Mouse (Mus musculus): Measurements from ENCODE around the gene Cep152.

The Cep152 gene

DNA sequence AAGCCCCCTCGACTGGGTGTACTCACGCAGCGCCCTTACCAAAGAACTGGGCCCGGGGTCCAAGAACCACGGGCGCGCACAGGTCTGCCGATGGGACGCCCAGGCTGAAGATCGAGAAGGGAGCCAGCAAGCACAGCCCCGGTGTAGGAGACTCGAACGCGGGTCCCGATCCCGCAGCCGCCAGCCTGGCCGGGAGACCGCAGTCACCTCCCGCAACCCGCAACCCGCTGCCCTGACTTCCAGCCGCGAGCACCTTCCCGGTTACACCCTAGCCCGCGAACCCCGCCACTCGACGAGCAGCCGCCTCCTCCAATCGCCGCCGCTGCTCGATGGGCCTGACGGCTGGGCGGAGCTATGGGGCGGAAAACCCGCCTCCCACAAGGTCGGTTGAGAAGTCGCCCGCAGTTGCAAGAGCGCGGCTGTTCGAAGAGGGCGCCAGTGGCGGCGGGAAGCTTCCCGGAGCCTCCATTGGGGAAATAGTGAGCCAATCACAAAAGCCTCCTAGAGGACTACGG, at the start of gene Cep152:
Cep152 (minus strand) TSS at position 277 of the 515 bp plus-strand sequence.
- peak; percentile 95 for DNase-seq (ENCODE audit: extremely low spot score, low spot score)

- peak; percentile 84 for DNase-seq (ENCODE audit: extremely low spot score, low spot score)
These were observed 48.2 kb upstream of the Cep152 start, which contains the start of gene Eid1 for GRCm38 (mm10) chr2:125672957-125673631. Gene Eid1, plus strand, starts transcription at chr2:125673095.

DNA sequence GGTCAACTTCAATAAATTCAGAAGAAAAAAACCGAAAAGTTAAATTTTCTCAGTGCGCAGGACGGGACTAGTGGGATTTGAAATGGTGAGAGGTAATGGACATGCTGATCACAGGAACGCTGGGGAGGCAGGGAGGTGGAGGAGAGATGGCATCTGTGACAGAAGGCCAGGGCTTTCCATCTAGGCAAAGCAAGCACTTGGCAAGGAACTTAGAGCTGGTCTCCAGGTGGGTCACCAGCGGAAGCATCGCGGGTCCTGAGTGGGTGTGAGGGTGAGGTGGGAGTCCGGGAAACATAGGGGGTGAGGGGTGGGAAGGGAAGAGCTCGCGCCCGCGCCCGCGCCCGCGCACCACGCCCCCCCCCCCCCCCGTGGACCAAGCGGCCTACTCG, 47.6 kb upstream of the Cep152 start:
- no peak for DNase-seq (ENCODE audit: extremely low spot score, low spot score)

GRCm38 (mm10) chr2:125670846-125671245, 45.9 kb upstream of the Cep152 start:
- DNase-seq (ENCODE audit: extremely low spot score, low spot score), result no peak

DNA sequence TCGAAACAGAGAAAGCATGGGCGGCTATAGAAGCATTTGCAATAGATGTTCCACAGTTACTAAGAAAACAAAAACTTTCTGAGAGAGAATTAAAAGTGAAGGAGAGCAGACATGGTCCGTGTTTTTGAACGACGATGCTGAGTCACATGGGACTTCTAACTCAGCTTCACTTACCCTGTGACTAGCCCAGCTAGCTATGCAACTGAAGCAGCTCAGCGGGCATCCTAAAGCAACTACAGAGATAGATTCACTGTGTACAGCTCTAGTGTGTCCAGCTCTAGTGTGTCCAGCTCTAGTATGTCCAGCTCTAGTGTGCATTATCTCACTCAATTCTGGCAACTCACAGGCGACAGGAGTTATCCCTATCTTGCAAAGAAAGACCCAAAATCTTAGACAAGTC, 42.8 kb upstream of the Cep152 start:
- no peak for DNase-seq (ENCODE audit: extremely low spot score, low spot score)

DNA sequence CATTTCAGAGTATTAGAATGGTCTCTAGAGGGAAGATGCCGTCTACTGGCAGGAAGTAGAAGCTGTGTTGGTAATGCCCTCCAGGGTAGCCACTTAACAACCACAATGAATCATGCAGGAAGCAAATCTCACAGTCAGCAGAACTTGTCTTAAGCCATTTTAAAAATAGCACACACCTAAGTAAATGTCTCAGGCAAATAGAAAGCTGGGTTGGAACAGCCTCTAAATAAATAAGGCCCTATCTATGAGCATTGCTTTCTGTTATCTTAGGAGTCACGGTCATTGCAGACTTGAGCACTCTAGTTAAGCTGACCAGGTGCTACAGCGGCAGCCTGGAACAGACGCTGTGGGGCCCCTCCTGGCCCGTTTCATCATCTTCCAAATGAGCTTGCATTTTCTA, 42.3 kb upstream of the Cep152 start:
- DNase-seq (ENCODE audit: extremely low spot score, low spot score), result no peak

DNA sequence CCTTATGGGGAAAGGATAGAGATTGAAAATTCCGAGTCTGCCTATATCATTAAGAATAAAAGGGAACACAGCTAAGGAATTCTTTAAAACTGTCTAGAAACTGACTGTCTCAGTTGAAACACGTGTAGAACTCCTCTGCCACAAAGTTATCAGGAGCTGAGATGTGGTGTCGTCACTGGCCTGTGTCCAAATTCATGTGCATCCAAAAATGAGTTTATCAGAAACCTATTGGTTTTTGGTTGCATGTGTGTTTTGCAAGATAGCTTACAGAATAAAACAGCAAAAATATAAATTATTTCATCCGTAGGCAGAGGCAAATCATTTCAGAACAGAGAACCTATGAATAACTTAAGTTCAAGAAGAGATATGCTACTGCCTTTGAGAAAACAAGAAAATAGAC, 41.8 kb upstream of the Cep152 start:
- DNase-seq (ENCODE audit: extremely low spot score, low spot score), result no peak

GRCm38 (mm10) chr2:125665909-125666308, 41.0 kb upstream of the Cep152 start:
- DNase-seq (ENCODE audit: extremely low spot score, low spot score), result no peak

DNA sequence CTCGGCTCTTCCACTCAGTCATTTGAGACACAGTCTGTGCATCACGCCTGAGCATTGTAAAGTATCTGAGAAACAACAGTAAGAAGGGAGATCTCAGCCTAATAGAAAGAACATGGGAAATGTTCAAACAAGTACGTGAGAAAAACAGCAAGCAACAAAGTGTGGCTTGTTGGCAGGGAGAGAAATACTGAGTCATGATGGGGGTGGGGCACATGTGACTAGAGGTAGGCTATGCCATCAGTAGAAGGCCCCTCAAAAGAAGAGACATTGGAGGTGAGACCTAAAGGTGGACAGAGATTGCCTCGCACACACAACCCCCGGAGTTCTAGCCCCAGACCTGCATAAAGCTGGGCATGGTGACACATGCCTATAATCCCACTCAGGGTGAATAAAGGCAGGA, 40.3 kb upstream of the Cep152 start:
- no peak for DNase-seq (ENCODE audit: extremely low spot score, low spot score)

GRCm38 (mm10) chr2:125662517-125662916, 37.6 kb upstream of the Cep152 start:
- no peak for DNase-seq (ENCODE audit: extremely low spot score, low spot score)

DNA sequence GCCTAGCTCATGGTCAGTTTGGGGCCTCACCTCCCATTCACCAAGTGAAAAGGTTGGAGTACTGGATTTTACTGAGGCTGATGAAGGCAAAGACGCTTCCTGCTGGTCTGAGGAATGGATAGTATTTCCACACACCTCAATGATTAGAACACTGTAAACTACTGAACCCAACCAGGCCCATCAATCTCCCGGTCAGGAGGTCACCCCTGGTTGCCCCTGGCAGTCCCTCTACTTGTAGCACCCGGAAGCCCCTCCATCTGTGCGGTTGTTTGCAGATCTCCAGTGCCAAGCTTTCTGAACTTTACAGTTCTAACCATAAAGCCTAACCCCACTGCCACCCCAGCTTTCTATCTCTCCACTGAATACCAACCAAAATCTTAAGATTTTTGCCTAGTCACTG, 36.2 kb upstream of the Cep152 start:
- no peak for DNase-seq (ENCODE audit: extremely low spot score, low spot score)

DNA sequence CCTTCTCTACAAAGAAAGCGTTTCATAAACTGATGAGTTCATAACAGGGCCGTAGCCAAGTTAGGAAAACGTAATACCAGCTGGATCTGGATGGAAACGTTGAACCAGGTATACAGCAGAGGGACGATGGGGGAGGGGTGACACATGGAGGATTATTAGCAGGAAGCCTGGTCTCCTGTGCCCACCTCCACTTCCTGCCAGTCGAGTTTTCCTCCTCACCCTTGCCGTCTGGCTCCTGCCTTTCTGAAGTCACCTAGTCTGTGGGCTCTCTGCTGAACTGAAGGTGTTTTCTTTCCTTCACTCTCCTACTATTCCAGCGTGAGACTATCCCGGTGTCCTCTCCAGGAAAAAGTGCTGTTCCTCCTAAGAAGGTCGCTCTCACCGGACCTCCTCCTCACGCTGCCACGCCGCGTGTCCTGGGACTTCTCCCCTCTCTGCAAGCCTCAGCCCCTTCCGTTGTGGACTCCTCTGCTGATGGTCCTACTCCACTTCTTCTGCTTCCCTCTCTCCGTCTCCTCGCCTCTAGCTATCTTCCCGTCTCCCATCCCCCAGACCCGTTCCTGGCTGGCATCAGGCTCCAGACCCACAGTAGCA, 35.7 kb upstream of the Cep152 start:
- peak; percentile 30 for DNase-seq (ENCODE audit: extremely low spot score, low spot score)

GRCm38 (mm10) chr2:125659823-125660536, 35.1 kb upstream of the Cep152 start:
- peak; percentile 50 for DNase-seq (ENCODE audit: extremely low spot score, low spot score)

GRCm38 (mm10) chr2:125655391-125655790, 30.5 kb upstream of the Cep152 start:
- no peak for DNase-seq (ENCODE audit: extremely low spot score, low spot score)

DNA sequence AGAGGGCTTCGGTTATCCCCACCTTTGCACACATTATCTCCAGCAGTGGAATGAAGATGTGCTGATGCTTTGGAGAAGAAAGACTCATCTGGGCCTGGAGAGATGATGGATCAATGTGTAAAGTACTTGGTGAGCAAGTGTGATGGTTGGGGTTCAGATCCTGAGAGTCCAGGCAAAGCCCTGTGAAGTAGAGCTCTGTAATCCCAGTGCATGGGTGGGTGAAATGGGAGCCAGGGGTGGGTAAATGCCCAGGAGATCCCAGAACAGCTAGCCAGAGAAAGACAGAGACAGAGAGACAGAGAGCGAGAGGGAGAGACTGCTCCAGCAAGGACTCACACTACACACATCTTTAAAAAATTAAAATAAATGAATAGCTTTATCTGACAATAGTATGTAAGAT, 28.4 kb upstream of the Cep152 start:
- no peak for DNase-seq (ENCODE audit: extremely low spot score, low spot score)

DNA sequence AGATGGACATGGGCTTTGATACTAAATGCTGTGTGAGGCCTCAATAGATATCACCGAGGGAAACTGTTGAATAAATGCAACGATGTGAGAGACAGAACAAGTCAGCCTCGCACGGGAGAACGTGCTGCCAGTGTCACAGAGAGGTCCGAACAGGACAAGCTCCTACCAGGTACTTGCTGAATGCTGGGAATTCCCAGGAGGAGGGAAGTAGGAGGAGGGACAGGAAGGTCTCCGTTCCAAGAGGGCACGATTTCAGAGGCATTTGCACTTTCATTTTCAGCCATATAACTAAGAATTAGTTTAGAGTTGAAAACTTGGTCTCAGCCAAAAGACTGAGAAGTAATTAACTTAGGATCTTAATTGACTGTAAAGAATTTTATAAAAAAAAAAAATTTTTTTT, 26.6 kb upstream of the Cep152 start:
- DNase-seq (ENCODE audit: extremely low spot score, low spot score), result no peak

- DNase-seq (ENCODE audit: extremely low spot score, low spot score), result no peak
These were observed 25.9 kb upstream of the Cep152 start for GRCm38 (mm10) chr2:125650742-125651352.

GRCm38 (mm10) chr2:125650038-125650437, 25.1 kb upstream of the Cep152 start:
- no peak for DNase-seq (ENCODE audit: extremely low spot score, low spot score)

DNA sequence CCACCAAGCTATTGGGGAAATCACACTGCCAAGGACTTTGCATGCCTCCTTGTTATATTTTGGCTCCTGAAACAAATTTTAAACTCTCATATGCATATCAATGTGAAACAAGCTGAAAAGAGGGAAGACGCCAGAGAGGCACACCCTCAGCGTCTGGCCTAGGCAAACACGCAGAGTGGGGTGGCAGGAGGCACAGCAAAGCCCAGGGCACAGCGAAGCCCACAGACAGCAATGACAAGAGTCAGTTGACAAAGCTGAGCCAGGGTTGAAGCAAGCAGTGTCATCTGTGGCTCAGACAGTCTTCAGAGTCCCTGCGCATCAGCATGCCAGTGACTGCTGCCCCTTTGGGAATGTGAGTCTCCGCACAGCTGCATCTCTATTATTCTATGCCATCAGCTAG, 20.0 kb upstream of the Cep152 start:
- DNase-seq (ENCODE audit: extremely low spot score, low spot score), result no peak

GRCm38 (mm10) chr2:125637331-125637730, 12.4 kb upstream of the Cep152 start:
- no peak for DNase-seq (ENCODE audit: extremely low spot score, low spot score)

DNA sequence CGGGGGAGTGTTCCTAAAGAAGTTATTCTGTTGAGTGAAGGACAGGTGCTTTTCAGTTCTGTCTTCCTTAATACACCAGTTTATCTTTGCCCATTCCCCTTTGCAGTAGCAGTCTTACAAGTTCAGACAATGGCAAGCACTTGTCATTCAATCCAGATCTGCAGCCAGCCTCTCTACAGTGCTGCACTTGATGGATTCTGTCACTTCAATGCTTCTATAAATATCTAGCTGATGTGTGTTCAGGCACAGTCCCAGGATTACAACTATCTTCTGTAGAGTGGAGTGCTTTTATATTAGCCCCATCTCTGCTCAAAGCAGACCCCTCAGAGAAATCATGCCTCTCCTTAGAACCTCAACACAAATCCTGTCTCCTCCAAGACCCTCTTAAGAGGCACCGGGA, 5.1 kb upstream of the Cep152 start:
- DNase-seq (ENCODE audit: extremely low spot score, low spot score), result no peak

GRCm38 (mm10) chr2:125628487-125628886, 3.6 kb upstream of the Cep152 start:
- no peak for DNase-seq (ENCODE audit: extremely low spot score, low spot score)

All from neural tube, embryonic 10.5 days (tissue).